Mouse (Mus musculus) forebrain, postnatal 0 days (tissue): ENCODE results near the gene Thbs1. TPM values are rescaled to one million over a fixed set of nuclear protein-coding genes. Genes with fewer than 3 reads are reported as not detected.

Source experiments
- ATAC-seq: fragments of 200-750 bp; cut with Nextera tagmentation; 2 replicates; pipeline ENCODE4 v1.8.0; 2017; ENCODE audit warnings: mild to moderate bottlenecking, moderate library complexity
- DNase-seq: peaks from one replicate; pipeline ENCODE4 v3.0.0-alpha.2; 2015
- H3K27ac ChIP-seq: fragments of 300-500 bp; sonication (generic); 2 replicates; pipeline ENCODE4 v1.5.1; 2014; ENCODE audit warnings: low read depth, mild to moderate bottlenecking, antibody characterized with exemption, low read length, moderate library complexity, mixed read lengths
- H3K27me3 ChIP-seq: fragments of 300-500 bp; sonication (generic); 2 replicates; pipeline ENCODE4 v1.6.1; 2014; ENCODE audit warnings: mild to moderate bottlenecking, low read length, mixed read lengths; ENCODE audit not compliant: insufficient read depth
- H3K36me3 ChIP-seq: fragments of 300-500 bp; sonication (generic); 2 replicates; pipeline ENCODE4 v1.6.1; 2014; ENCODE audit warnings: mild to moderate bottlenecking, moderate library complexity; ENCODE audit not compliant: insufficient read depth
- H3K4me1 ChIP-seq: fragments of 300-500 bp; sonication (generic); 2 replicates; pipeline ENCODE4 v1.6.1; 2014; ENCODE audit warnings: antibody characterized with exemption; ENCODE audit not compliant: insufficient read depth
- H3K4me2 ChIP-seq: fragments of 300-500 bp; sonication (generic); 2 replicates; pipeline ENCODE4 v1.6.1; 2014; ENCODE audit warnings: low read depth, mild to moderate bottlenecking, moderate library complexity
- H3K4me3 ChIP-seq: fragments of 300-500 bp; sonication (generic); 2 replicates; pipeline ENCODE4 v1.5.1; 2014; ENCODE audit warnings: low read depth, low read length, mixed read lengths
- H3K9ac ChIP-seq: fragments of 300-500 bp; sonication (generic); 2 replicates; pipeline ENCODE4 v1.6.1; 2014; ENCODE audit warnings: mild to moderate bottlenecking
- H3K9me3 ChIP-seq: fragments of 300-500 bp; sonication (generic); 2 replicates; pipeline ENCODE4 v1.6.1; 2016; ENCODE audit warnings: low read length
- CTCF ChIP-seq: sonication (generic); IDR thresholded peaks from 2 replicates; pipeline ENCODE4 v1.5.1; 2016; ENCODE audit warnings: antibody characterized with exemption, control low read depth, low read depth
- WGBS: fragments of 180-500 bp; shearing (Covaris S2); extraction: QIAGEN DNeasy Blood & Tissue Kit; methylation state at CpG from one replicate; pipeline ENCODE4 v1.1.7; 2014; 5-methylcytosine and 5-hydroxymethylcytosine counted together
- polyA plus RNA-seq: library from polyadenylated mRNA; unstranded; fragments of >200 nt; fragmentation: Nextera tagmentation; extraction: Ambion mirVana; gene quantifications from 2 replicates; pipeline ENCODE4 v1.2.1, GENCODE M21; 2015
- total RNA-seq: library from RNA; depleted of rRNA; stranded (reverse); fragments of >200 nt; gene quantifications from 2 replicates; pipeline ENCODE4 v1.2.3, GENCODE M21; 2014

The Thbs1 gene
- total and polyA plus RNA-seq, 2 experiments from 2014 or later, result 4.4 to 16.0 TPM

DNA sequence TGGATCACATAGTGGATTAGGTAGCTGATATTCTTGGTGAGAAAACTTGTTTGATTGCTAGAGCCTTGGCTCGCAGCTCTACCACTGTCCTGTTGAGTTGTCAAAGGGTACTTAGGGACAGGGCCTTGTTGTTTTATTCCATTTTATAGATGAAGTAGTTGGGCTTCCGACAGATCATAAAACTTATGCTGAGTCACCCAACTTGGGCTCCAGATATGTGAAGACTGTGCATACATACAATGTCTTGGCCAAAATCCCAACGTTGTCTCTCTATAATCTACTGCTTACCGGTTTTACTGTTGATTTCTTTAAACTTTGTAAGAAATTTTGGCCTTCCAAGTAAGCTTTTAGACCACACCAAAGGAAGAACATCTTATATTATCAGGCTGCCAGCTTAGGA, 36.5 kb upstream of the Thbs1 start:
- WGBS, result 88% methylated on average over 4 of the region's 4 CpGs
- no peak for ATAC-seq
- DNase-seq, result no peak
- Histone ChIP-seq H3K27me3 (no peaks in the 10 kb centered on the region), H3K9ac (no peak overlapping the region), H3K4me2 (no peak overlapping the region), H3K27ac (no peak overlapping the region), H3K4me1 (no peaks in the 10 kb centered on the region), H3K36me3 (no peaks in the 10 kb centered on the region), H3K4me3 (no peak overlapping the region), H3K9me3 (no peaks in the 10 kb centered on the region)
- TF ChIP-seq CTCF, result no peak

DNA sequence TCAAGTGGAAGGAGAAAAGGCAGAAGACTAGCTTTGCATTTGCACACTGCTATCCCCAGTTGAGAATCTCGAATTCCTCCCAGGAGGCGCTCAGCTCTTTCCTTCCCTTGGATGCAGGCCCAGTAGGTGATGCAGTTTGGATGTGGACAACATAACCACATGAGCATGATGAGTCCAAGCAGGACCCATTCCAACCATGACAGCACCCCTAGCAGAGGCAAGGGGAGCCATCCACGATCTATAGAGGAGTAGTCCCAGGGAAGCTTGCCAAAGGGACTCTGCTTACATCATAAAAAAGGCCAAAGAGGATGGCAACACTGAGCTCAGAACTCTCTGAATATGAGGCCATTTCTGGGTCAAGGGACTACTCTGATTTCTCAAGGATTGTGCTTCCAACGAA, 32.5 kb upstream of the Thbs1 start:
- Histone ChIP-seq H3K9me3 (no peaks in the 10 kb centered on the region), H3K27ac (no peak overlapping the region), H3K9ac (no peak overlapping the region), H3K4me2 (no peak overlapping the region), H3K4me1 (no peaks in the 10 kb centered on the region), H3K27me3 (no peaks in the 10 kb centered on the region), H3K4me3 (no peak overlapping the region), H3K36me3 (no peaks in the 10 kb centered on the region)
- TF ChIP-seq CTCF, result no peak
- WGBS, result 82% methylated on average over 4 of the region's 4 CpGs
- DNase-seq, result no peak
- no peak for ATAC-seq

DNA sequence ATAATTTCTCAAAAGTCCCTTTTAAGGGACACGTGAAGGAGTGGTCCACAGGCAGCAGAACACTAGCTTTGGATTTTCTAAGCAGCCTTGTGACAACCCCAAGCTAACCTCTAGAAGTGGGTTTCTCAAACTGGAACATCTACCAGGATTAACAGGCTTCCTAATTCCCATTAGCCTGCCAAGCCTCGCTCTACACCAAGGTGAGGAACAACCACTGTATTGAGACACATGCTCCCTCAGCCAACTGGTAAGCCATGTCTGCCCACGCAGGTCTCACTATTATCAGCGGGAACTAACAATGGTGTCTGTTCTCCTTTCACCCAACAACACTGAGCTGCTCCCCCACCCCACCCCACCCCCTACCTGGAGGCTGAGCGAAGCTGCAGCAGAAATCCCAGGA, 30.1 kb upstream of the Thbs1 start:
- TF ChIP-seq CTCF, result no peak
- no peak for DNase-seq
- Histone ChIP-seq H3K36me3 (no peaks in the 10 kb centered on the region), H3K9ac (no peak overlapping the region), H3K27ac (no peak overlapping the region), H3K4me2 (no peak overlapping the region), H3K27me3 (no peaks in the 10 kb centered on the region; the same call in 1 of the 2 replicates), H3K4me3 (no peak overlapping the region), H3K4me1 (no peaks in the 10 kb centered on the region), H3K9me3 (no peaks in the 10 kb centered on the region)
- WGBS, result 81% methylated on average over 5 of the region's 5 CpGs
- no peak for ATAC-seq

DNA sequence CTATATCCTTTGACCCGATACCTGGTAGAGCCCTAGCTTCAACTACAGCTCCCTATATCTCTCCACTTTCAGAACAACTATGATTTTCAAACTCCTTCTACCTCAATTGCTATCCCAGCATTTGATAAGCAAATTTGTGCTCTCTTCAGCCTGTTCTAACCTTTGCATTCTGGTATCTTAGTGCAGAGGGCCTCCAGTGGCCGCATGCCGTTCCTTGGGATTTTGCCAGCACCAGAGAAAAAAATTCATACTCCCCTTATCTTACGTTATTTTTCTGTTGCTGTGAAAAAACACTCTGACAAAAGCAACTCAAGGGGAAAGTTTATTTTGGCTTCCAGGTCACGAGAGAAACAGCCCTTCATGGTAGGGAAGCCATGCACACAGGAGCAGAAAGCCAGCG, 28.0 kb upstream of the Thbs1 start:
- TF ChIP-seq CTCF, result no peak

DNA sequence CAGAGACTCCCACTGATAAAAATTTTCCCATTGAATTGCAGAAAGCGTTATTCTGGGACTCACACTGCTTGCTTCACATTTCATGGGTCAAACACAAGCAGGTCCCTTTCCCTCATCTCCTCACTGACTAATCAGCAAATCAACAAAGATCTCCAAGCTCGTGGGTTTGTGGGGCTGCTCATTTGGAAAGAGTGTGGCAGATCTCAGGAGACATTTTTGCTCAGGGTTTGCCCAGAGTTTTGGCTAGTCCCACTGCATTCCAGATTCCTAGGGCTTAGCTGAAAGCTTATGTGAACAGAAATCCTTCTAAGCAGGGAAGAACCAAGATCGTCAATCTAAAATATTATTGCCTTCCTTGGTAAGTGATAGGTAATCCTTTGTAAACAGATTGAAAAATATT, 27.0 kb upstream of the Thbs1 start:
- Histone ChIP-seq H3K27ac (no peak overlapping the region), H3K9me3 (no peaks in the 10 kb centered on the region), H3K4me1 (no peaks in the 10 kb centered on the region), H3K4me2 (no peak overlapping the region), H3K9ac (no peak overlapping the region), H3K36me3 (no peaks in the 10 kb centered on the region), H3K4me3 (no peak overlapping the region), H3K27me3 (no peaks in the 10 kb centered on the region; the same call in 1 of the 2 replicates)
- DNase-seq (no peak), ATAC-seq (no peak)
- no peak for TF ChIP-seq CTCF
- 77% methylated on average over 3 of the region's 3 CpGs for WGBS

More for the DNA sequence above, 28.0 kb upstream of the Thbs1 start:
- Histone ChIP-seq H3K4me3 (no peak overlapping the region), H3K36me3 (no peaks in the 10 kb centered on the region), H3K9me3 (no peaks in the 10 kb centered on the region), H3K9ac (no peak overlapping the region), H3K27me3 (no peaks in the 10 kb centered on the region; the same call in 1 of the 2 replicates), H3K4me2 (no peak overlapping the region), H3K4me1 (no peaks in the 10 kb centered on the region), H3K27ac (no peak overlapping the region)
- no peak for ATAC-seq
- 91% methylated on average over 6 of the region's 6 CpGs for WGBS
- DNase-seq, result no peak

DNA sequence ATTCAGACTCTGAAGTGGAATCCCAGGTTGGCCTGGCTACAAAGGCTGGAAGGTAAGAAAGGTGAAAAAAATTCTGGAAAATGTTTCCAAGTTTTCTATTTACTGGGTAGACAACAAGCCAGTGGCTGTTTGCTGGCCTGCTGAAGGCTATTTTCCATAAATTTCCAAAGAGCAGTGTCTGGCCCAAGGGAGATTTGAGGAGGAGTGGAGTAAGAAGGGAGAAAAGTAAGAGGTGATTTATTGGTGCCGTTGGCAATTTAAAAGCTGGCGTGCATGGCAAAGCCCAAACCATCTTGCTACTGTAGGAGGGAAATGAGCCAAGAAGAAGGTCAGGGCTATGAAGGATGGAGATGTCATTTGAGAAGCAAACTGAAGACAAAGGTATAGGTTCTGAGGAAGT, 26.0 kb upstream of the Thbs1 start:
- Histone ChIP-seq H3K4me2 (no peak overlapping the region), H3K4me1 (no peaks in the 10 kb centered on the region), H3K36me3 (no peaks in the 10 kb centered on the region), H3K9me3 (no peaks in the 10 kb centered on the region), H3K27me3 (no peaks in the 10 kb centered on the region; the same call in 1 of the 2 replicates), H3K27ac (no peak overlapping the region), H3K9ac (no peak overlapping the region), H3K4me3 (no peak overlapping the region)
- TF ChIP-seq CTCF, result no peak
- 93% methylated on average over 2 of the region's 2 CpGs for WGBS
- ATAC-seq (no peak), DNase-seq (no peak)

DNA sequence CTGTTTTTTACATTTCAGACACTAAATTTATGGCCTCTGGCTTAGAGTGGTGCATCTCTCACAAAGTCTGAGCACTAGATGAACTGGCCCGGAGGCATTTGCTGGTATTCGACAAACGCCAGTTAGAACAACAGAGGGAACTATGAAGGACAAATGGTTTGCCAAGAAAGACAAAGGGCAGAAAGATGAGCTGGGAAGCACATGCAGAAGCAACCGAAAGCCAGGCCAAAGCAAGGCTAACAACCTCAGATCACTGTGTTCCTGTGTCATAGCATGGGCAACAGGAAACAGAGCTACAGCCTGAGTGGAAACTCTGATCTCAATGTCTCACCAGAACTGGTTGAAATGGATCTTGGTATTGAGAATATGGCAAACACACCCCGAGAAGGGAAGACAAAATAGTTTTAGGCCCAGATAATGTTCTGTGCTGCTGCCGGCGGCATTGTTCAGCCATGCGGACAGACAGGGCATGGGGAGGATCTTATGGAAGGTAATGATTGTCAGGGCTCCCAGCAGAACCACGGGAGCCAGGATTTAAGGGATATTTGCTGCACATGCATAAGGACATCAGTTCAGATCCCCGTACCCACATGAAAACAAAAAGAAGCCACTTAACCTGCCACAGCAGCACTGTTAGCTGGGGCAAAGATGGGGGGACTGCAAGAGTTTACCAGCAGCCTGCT, 24.5 kb upstream of the Thbs1 start:
- ATAC-seq, result no peak
- no peaks in the 10 kb centered on the region for H3K9me3 ChIP-seq
- H3K9ac ChIP-seq, result no peak overlapping the region
- no peak for TF ChIP-seq CTCF
- no peaks in the 10 kb centered on the region; the same call in 1 of the 2 replicates for H3K27me3 ChIP-seq
- no peaks in the 10 kb centered on the region for H3K36me3 ChIP-seq
- no peak overlapping the region for H3K4me3 ChIP-seq
- no peaks in the 10 kb centered on the region for H3K4me1 ChIP-seq
- no peak overlapping the region for H3K27ac ChIP-seq
- DNase-seq, result no peak
- WGBS, result 80% methylated on average over 10 of the region's 10 CpGs
- no peak overlapping the region for H3K4me2 ChIP-seq
